Mouse (Mus musculus) lung, postnatal 0 days (tissue): Measurements from ENCODE around the gene Tns3.

ENCODE experiments used
- CTCF ChIP-seq: IDR thresholded peaks from 2 replicates; pipeline ENCODE4 v1.5.1; 2016; ENCODE audit warnings: antibody characterized with exemption, mild to moderate bottlenecking
- EP300 ChIP-seq: IDR thresholded peaks from 2 replicates; pipeline ENCODE4 v1.6.1; 2016; ENCODE audit warnings: antibody characterized with exemption, mild to moderate bottlenecking, control low read depth

DNA sequence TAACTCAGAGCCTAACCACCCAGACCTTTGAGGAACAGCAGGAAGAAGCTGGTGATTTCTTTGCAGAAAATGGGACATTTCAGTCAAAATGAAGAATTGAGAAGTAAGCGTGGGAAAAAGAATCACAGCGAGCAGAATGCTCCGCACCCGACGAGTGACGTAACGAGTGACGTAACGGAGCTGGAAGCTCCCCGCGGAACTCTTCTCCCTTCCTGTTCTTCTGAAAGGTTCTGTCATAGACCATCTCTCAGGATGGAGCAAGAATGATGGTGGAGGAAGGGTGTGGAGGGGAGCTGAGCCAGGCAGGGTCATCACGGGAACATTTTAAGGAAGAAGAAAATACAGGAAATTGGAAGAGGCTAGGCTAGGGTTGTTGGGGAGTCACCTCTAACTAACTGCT, 54.5 kb downstream of the Tns3 start:
- TF ChIP-seq CTCF (no peak), EP300 (no peak)
